Mouse (Mus musculus) stomach, postnatal 0 days (tissue): ENCODE measurements around the gene Ndufc2.

Experiments used
- CTCF ChIP-seq: IDR thresholded peaks from 2 replicates; pipeline ENCODE4 v1.5.1; 2016; ENCODE audit warnings: antibody characterized with exemption, low read depth, mild to moderate bottlenecking, moderate library complexity
- EP300 ChIP-seq: optimal IDR thresholded peaks from 2 replicates; pipeline ENCODE3; 2016; ENCODE audit warnings: antibody characterized with exemption

DNA sequence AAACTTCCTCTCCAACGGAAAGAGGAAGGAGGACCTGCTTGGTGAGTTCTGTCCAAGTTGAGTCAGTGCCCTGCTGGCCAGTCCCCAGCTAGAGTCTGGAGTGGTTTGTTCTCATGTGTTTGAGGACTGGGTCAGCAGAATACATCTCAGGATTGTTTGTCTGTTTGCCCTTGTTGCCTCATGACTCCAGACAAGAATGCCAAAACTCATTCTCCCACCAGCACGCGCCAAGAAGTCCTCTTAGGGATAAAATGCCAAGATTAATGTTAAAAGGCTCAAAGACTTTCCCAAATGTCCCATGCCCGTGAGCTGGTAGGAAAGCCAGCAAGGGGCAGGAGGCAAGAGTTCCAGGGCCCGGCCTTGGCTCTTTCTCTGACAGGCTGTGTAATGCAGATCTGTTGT is 42.9 kb upstream of the Ndufc2 start:
- TF ChIP-seq CTCF = no peak
- TF ChIP-seq EP300 = no peak
